Mouse (Mus musculus) left cerebral cortex, postnatal 36 days (tissue): ENCODE results near the gene Zscan12. TPM values are rescaled to one million over a fixed set of nuclear protein-coding genes. Genes with fewer than 3 reads are reported as not detected.
"Not testable (repeated sequence)": the region's sequence is repeated elsewhere in the genome, so short reads cannot be mapped to it uniquely, and the experiment has no call there.

Experiments
- DNase-seq, 2 experiments: peaks; one replicate each; pipeline ENCODE4 v3.0.0; 2021 to 2022; ENCODE audit warnings: low spot score in 2 of 2, mixed read lengths in 1 of 2
- intact Hi-C: fragments of 180-260 bp; cut with DNase I; formaldehyde crosslinking; loops from one replicate; pipeline ENCODE4 v1.15.1; 2025
- total RNA-seq, 2 experiments: library from RNA; stranded (reverse); gene quantifications; 2 replicates each; pipeline ENCODE4 v1.2.3; 2021

Zscan12 gene
- 1 to 10 TPM; 7.1 to 9.4 TPM for total RNA-seq

DNA sequence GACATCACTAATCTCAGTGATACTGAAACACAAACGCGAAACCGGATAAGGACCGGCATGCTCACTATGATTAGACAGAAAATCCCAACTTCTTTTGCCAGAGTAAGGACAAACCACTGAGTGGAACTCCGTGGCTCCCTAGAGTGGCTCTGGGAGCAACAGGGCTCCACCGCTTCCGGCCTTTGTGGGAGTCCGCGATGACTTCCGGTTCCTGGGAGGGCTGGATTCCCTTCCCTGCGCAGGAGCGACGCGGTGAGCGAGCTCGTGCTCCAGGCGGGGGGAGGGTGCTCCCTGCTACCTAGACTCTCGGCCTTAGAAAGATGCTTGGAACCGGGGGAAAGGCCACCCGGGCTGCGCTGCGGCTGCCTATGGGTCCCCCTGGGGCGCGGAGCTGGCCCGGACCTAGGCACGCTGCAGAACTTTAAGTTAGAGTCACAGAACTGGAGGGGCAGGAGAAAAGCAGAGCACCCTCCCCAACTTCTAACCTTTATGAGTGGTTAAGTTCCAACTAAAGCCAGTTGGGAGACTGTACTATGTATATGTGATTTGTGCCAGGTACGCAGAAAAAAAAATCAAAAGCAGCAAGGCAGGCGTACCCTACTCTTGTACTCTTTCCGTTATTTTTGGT is at the start of gene Zscan12:
Gene Zscan12, plus strand, starts transcription at position 200 of the 628 bp plus-strand sequence.
- DNase-seq = peak; percentile 89 to 90
- intact Hi-C loops = loop anchor here (1.0 to 2.0 kb wide), 3 partner anchors 40 to 90 kb away; partner anchors contain the start of genes Zkscan3 and Zscan26

DNA sequence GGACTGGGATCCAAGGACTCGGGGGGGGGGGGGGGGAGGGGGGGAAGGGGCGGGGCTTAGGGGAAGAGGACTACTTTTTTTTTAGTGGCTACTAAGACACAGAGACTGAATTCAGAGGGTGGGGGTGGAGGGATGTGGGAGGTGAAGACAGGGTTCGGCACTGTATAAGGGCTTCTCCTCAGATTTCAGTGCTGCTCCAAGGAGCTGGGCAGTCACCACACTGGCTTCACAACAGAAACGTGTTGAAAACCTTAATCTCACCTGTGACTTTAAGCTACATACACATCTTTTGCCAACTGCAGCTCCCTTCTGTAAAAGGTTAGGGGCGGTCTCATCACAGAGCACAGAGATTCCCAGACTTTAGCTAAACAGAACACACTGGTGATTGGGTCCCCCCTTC is 49.8 kb upstream of the Zscan12 start:
- DNase-seq = no peak
- intact Hi-C loops = no loop called here

DNA sequence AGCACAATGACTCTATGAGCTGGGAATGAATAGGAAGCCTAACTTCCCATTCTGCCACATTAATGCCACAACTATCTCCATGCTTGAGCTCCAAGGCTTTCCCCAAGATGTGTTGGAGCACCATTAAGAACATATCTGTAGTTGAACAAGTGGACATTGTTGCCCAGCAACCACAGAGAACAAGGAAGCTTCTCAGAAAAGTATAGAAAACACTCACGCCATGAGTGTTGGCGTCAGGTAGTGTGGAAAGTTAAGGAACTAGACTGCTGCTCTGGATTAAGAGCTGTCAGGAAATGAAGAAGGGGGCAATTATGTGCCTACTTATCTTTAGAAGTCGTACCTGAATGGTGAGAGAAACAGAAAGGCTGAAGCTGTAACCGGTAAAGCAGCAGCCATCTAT is 48.7 kb upstream of the Zscan12 start:
- intact Hi-C loops = no loop called here
- no peak for DNase-seq

DNA sequence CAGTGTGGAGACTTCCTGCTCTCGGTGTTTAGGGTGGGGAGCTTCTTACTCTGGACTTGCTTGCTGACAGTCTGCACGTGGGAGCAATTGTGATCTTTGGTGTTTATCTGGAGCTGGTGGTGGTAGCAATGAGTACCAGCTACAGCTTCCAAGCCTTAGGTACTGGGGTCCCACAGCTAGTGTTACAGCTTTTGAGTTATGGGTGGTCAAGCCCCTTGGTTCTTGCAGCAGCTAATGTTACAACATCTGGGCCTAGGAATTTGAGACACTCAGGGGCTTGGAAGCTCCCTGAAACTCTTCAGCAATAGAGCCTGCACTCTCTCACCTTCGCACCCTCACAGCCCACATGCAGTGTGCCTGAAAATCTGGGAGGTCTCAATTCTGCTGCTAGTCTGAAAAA is 42.4 kb upstream of the Zscan12 start:
- DNase-seq = no peak
- intact Hi-C loops = no loop called here

DNA sequence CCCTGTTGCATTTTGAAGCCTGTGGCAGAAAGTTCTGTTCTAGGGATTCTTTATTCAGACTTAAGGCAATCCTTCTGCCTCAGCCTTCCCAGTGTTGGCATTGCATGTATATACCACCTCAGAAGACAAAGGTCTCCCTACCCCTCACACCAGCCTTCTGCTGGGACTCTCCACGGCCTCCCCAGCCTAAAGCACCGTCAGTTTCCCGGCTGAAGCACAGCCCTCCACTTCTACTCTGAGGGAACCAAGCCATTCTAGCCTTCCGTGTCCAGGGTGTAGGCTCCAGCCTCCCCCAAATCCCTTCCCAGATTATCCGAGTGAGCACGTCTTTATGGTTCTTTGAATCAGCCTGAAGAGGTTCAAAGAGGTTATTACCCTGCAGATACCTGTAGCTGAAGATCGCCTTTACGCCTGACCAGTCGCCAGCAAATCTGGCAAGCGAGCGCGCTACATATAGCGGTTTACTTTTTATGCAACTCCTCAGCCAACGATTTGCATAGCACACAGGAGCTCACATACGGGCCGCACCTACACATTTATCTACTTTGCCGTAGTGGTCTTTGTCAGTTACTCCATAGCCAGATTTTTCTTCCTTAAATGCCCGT is 40.6 kb upstream of the Zscan12 start:
- intact Hi-C loops = no loop called here
- DNase-seq = peak; percentile 18 to 19

DNA sequence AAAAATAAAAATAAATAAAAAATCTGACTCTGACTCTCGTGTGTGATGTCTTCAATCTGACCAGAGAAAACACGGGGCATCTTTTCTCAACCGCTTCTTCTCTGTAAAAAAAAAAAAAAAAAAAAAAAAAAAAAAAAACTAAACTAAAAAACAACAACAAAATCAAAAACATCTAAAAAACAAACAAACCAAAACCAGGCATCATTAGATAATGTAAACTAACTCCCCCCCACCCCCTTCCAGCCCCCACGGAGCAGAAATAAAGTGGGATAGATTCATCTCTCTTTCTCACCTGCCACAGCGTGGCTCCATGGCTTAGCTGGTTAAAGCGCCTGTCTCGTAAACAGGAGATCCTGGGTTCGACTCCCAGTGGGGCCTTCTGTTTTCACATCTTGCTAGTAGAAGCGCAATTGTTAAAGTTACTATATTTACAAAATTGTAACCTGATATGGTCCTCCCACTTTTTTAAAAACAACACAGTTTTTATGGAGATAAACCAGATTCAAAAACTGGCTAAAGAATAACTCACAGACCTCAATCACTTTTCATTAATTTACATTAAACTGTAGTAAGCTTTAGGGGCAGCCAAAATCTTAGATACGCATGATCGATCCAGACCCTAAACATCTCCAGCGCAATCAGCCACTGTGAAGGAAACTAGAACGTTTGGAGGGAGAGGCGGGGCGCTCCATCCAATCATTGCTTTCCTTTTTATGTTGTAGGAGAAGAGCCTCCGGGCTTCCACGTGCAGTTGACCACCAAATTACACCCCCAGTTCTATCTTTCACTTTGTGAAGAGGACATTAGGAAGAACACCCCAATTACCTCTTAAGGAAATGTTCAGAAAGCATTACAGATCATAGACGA is 39.9 kb upstream of the Zscan12 start:
- DNase-seq = peak; percentile 41 to 56
- intact Hi-C loops = no loop called here

DNA sequence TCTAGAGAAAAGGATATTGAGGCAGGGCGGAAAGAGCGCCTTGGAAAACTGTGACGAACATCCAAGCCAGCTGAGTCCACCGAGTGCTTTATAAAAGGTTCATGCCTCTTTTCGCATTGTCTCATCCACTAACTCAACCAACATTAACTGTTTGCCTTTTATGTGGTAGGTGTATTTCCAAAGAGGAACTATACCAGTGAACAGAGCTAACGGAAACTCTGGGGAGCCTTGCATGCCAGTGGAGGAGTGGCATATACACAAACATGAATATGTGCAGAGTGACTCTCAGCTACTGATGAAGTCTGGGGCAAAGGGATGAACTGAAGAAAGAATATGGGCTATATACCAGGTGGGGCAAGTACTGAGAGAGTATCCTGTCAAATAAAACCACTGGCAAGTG is 39.2 kb upstream of the Zscan12 start:
- intact Hi-C loops = no loop called here
- no peak for DNase-seq

DNA sequence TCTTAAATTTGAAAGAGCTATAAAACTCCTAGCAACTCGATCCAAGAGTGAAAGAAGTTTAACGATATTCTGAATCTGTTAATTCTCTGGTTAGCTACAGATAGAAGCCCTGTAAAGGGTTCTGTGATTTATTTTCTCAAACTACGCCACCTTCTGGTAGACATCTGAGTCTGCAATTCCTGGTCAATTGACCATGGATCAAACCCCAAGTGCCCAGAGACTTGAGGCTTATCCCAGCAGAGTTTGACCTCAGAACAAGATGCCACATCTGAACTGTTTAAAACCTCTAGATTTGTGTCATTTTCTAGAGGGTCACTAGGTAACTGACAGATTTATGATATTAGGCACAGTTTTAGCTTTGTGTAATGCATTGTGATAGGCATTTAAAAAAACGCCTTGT is 36.4 kb upstream of the Zscan12 start:
- intact Hi-C loops = loop anchor here (1.0 to 5.0 kb wide), 3 partner anchors 52 to 154 kb away; no protein-coding TSS in a partner anchor
- no peak for DNase-seq

DNA sequence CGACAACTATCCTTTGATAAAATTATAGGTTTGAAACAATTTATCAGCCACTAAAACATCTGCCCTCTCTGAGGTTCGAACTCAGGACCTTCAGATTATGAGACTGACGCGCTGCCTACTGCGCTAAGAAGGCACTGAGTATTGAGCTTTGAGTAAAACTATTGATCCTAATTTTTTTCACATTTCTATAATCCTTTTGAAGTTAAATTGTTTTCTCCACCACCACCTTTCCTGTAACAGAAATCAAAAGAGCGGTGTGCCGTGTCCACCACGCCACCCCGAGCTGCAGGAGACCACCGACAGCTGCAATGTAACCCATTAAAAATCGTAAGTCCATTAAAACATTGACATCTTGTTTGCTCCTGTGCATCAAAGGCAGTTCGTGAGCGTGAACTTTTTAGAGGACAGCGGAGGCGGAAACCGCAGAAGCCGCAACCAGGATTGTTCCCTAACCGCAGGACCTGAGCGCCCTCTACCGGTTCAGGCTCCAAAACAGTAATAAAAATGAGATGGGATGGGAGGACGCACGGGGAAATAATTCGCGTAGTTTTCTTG is 35.9 kb upstream of the Zscan12 start:
- peak; percentile 72 to 81 for DNase-seq
- intact Hi-C loops = loop anchor here (1.0 to 5.0 kb wide), 4 partner anchors 52 to 154 kb away; no protein-coding TSS in a partner anchor

DNA sequence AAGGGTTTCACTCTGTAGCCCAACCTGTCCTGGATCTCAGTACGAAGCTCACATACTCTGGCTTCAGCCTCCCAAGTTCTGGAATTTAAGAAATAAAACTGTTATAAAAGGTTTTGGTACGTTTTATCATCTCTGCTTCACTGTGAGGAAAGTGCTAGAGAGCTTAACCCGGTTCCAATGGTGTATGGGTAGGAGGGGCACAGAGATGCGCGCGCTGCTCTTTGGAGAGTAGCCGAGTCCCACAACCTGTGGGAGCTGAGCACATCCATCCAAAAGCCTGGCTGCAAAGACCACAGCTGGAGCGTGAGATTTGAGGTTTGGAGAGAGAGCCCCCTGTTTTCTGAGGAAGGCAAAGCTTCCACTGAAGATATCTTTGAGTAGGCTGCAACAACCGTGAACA is 35.2 kb upstream of the Zscan12 start:
- intact Hi-C loops = loop anchor here (1.0 to 5.0 kb wide), 3 partner anchors 95 to 155 kb away; no protein-coding TSS in a partner anchor
- DNase-seq = peak; percentile 5 to 14

DNA sequence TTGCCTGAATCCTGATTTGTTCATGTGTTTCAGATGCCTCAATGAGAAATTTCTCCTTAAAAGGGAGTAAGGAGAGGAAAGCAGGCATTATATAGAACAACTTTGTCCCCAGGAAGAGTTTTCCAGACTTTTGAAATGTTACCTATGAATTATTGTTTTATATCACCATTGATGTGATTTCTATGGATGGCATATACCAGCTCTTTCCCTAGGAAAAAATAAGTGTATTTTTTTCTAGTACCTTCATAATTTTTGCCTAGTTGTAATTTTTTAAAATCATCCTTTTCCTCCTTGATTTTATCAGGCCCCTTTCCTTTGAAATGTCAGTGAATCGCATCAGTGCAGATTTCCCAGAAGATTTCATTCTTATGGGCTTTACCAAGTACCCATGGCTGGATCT is 16.0 kb upstream of the Zscan12 start, which contains the start of gene Olfr1367:
Gene Olfr1367, plus strand, starts transcription at position 301 of the 400 bp plus-strand sequence.
- intact Hi-C loops = no loop called here
- DNase-seq = no peak

DNA sequence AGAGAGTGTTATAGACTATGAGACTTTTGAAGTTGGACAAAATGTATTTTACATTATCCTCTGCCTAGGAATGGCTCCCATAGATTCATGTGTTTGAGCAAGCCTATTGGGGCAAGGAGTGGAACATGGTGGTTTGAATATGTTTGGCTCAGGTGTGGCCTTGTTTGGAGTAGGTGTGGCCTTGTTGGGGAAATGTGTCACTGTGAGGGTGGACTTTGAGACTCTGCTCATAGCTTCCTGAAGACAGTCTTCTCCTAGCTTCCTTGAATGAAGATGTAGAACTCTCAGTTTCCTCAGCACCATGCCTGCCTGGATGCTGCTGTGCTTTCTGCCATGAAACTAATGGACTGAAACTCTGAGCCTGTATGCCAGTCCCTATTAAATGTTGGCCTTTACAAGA is 12.0 kb upstream of the Zscan12 start:
- intact Hi-C loops = no loop called here

DNA sequence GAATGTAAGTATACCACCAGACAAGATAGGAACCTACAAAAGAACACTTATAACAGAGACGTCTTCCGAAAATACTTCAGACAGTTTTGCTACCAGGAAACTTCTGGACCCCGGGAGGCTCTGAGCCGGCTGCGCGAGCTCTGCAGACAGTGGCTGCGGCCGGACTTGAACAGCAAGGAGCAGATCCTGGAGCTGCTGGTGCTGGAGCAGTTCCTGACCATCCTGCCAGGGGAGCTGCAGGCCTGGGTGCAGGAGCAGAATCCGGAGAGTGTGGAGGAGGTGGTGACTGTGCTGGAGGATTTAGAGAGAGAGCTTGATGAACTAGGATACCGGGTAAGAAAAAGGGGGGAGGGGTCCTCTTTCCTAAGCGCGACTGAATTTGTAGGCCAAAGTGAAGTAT is 1.1 kb downstream of the Zscan12 start:
- peak in 1 of 2 experiments; percentile 7 for DNase-seq
- intact Hi-C loops = loop anchor here (1.0 to 2.0 kb wide), 2 partner anchors 44 to 89 kb away; partner anchors contain the start of gene Zscan26

More for the DNA sequence above, 12.0 kb upstream of the Zscan12 start:
- no peak for DNase-seq

DNA sequence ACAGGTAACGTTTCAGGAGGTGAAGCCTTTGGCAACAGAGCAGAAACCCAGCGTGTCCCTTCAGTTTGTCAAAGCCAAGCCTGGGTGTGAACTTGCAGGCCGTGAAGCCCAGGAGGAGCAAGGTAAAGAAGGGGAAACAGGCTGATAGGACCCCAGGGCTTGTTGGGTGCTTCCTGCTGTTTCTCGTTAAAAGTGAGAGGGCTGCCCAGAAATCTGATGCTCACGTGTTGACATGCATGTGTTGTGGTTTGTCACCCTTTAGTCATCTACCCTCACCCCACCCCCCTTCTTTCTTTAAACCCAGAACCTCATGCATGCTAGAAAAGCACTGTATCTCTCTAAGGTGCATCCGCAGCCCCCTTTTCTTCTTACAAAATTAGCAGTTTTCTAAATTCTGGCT is 4.0 kb downstream of the Zscan12 start:
- no peak for DNase-seq
- intact Hi-C loops = no loop called here

DNA sequence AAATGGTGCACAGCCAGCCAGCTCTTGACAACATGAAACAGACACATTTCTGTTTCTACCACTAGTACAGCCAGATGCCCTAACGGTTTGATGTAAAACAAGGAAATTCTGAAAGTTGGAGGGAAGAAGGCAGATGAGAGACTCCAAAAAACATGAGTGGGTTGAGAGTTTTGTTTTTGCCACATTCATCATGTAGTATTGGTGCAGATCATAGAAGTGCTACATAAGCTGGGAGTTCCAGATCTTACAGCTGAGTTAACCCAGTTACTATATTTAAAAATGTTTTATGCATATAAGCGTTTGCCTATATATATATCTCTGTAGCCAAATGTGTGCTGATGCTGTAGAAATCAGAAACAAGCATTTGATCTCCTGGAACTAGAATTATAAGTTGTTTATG is 10.1 kb downstream of the Zscan12 start:
- DNase-seq = no peak
- intact Hi-C loops = no loop called here

DNA sequence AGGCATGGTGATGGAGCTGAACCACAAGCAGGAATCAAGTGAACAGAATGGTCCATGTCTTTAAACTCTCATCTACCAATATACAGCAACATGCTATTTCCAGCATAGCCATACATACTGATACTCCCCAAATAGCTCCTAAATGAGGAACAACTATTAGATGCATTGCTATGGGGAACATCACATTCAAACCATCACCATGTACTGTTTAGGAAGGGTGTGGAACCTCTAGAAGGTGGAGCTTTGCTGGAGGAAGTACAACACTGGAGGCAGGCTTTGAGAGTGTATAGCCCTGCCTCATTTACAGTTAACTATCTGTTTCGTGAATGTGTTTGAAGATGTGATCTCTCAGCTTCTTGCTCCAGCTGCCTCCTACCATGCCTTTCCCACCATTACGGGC is 15.2 kb downstream of the Zscan12 start:
- intact Hi-C loops = no loop called here

DNA sequence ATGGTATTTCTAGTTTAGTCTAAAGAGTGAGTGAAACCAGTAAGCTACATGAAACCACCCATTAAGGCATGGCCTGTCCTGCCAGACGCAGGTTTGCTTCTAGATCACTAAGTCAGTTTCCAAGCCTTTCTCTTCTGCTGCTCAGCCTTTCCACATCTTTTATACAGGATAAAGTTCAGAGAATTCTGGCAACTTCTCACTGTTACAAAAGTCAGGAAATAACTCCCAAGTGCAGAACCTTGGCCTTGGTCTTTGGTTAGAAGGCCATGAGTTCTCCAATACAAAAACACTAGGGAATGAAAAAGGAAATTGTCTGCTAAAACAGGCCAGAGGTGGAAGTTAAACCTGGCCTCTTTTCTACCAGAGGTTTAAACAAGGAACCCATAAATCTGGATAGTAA is 32.6 kb downstream of the Zscan12 start:
- DNase-seq = no peak
- intact Hi-C loops = no loop called here

More for the DNA sequence above, 15.2 kb downstream of the Zscan12 start:
- DNase-seq = no peak

DNA sequence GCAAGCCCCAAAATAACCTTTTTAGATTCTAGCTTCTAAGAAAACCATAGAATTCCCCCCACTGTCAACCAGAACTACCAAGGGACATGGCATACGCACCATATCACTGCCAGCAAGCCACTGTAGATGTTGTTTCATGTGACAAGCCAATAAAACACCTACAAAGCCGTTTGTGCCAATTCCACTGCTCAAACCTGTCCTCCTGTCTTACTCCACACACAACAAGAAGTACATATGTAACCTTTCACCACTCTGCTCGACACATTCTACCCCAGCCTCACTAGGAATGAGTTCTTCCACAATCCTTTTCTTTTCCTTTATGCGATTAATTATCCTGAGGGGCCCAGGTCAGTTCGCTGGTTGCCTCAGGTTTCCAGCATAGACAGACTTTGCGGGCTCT is 33.0 kb downstream of the Zscan12 start:
- intact Hi-C loops = no loop called here
- DNase-seq = no peak

DNA sequence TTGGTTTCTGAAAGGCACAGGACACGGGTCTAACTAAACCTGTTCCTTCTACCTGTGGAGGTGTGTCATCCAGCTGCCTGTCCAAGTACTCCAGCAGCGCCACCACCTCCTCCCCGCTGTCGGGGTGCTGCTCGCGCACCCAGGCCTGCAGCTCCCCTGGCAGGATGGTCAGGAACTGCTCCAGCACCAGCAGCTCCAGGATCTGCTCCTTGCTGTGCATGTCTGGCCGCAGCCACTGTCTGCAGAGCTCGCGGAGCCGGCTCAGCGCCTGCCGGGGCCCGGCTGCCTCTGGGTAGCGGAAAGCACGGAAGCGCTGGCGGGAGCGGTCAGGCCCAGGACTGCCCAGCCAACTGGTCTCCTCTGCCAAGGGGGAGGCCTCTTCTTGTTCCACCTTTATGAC is 33.4 kb downstream of the Zscan12 start:
- DNase-seq = peak; percentile 10 to 18

DNA sequence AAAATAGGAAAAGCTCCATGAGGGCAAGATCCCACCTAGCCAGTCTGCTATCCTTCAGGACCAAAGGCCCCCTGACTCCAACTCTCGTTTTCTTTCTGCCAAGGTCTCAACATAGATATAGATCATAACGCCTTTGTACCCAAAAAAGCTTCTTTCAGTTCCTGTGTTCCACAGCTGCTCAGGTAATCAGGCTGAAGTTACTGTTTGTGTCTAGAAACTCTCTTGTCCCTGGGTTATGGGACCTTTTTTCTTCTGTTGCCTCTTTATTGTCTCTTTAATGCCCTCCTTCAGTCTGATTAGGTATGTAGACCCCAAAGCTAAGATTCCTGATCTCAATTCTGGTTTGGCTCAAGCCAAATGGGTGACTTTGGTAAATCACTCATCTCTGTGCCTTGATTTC is 34.9 kb downstream of the Zscan12 start:
- intact Hi-C loops = no loop called here

More for the DNA sequence above, 33.4 kb downstream of the Zscan12 start:
- intact Hi-C loops = not testable (repeated sequence)

More for the DNA sequence above, 34.9 kb downstream of the Zscan12 start:
- no peak for DNase-seq
